Mouse (Mus musculus) stomach, embryonic 14.5 days (tissue): ENCODE measurements around the gene Pknox1. TPM values are rescaled to one million over a fixed set of nuclear protein-coding genes. Genes with fewer than 3 reads are reported as not detected.

Experiments
- ATAC-seq: fragments of 200-750 bp; cut with Nextera tagmentation; 2 replicates; pipeline ENCODE4 v1.8.0; 2017; ENCODE audit warnings: low read depth, moderate TSS enrichment; ENCODE audit not compliant: insufficient number of reproducible peaks, insufficient read depth, low FRiP score
- H3K27ac ChIP-seq: fragments of 300-500 bp; sonication (generic); 2 replicates; pipeline ENCODE4 v1.5.1; 2014; ENCODE audit warnings: mild to moderate bottlenecking, low read length, moderate library complexity, mixed read lengths
- H3K27me3 ChIP-seq: fragments of 300-500 bp; sonication (generic); 2 replicates; pipeline ENCODE4 v1.6.1; 2014; ENCODE audit warnings: low read length, control low read depth, mixed read lengths; ENCODE audit not compliant: control insufficient read depth, insufficient read depth
- H3K36me3 ChIP-seq: fragments of 300-500 bp; sonication (generic); 2 replicates; pipeline ENCODE4 v1.6.1; 2014; ENCODE audit warnings: mild to moderate bottlenecking, control low read depth, low read length, moderate library complexity, mixed read lengths; ENCODE audit not compliant: control insufficient read depth, insufficient read depth
- H3K4me1 ChIP-seq: fragments of 300-500 bp; sonication (generic); 2 replicates; pipeline ENCODE4 v1.6.1; 2014; ENCODE audit warnings: low read length, control low read depth, mixed read lengths; ENCODE audit not compliant: control insufficient read depth, insufficient read depth
- H3K4me2 ChIP-seq: fragments of 300-500 bp; sonication (generic); replicated peaks from 2 replicates; pipeline ENCODE4 v1.6.1; 2014; ENCODE audit warnings: low read depth, low read length, control low read depth
- H3K4me3 ChIP-seq: fragments of 300-500 bp; sonication (generic); 2 replicates; pipeline ENCODE4 v1.5.1; 2014; ENCODE audit warnings: low read depth, low read length, control low read depth
- H3K9ac ChIP-seq: fragments of 300-500 bp; sonication (generic); replicated peaks from 2 replicates; pipeline ENCODE4 v1.6.1; 2014; ENCODE audit warnings: low read depth, mild to moderate bottlenecking, control low read depth, low read length, moderate library complexity, mixed read lengths
- H3K9me3 ChIP-seq: fragments of 300-500 bp; sonication (generic); 2 replicates; pipeline ENCODE4 v1.6.1; 2016; ENCODE audit warnings: low read depth, low read length, control low read depth; ENCODE audit not compliant: control insufficient read depth
- WGBS: fragments of 180-500 bp; shearing (Covaris S2); extraction: QIAGEN DNeasy Blood & Tissue Kit; methylation state at CpG from one replicate; pipeline ENCODE4 v1.1.7; 2014; 5-methylcytosine and 5-hydroxymethylcytosine counted together
- polyA plus RNA-seq: library from polyadenylated mRNA; unstranded; fragments of >200 nt; fragmentation: Nextera tagmentation; extraction: Ambion mirVana; gene quantifications from 2 replicates; pipeline ENCODE4 v1.2.1, GENCODE M21; 2014

Gene Pknox1
- polyA plus RNA-seq, 1 experiment from 2014 or later = 45.1 TPM

DNA sequence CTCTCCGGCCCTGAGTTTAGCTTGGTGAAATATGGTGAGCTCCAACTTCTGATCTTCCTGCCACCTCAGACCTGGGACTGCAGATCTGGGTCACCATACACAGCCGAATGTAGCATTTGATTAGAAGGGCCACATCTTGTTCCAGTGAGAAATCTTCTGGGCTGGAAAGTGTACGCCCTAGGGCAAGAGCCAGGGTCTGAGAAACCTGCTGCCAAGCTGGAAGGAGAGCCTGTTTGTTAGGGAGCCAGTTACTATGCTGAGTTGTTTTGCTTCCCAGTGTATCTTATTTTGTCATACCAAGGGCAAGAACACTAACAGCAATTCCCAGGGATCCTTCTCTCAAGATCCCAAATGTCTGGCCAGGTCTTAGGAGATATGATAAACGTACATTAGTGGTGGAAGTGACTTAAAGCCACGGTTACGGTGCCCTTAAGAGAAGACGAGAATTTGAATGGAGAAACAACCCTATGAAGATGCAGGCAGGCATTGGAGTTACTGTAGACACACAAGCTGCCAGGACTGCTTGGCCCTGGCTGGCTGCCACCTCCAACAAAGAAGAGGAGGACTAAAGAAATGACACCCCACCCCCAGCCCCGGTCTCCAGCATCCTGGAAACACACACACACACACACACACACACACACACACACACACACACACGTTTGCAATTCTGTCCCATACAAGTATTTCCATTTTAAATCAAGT, 73.5 kb downstream of the Pknox1 start:
- WGBS = 65% methylated on average over 9 of the region's 9 CpGs
- H3K4me2 ChIP-seq = no peak overlapping the region; the same call in 1 of the 2 replicates
- H3K9me3 ChIP-seq = no peaks in the 10 kb centered on the region
- no peaks in the 10 kb centered on the region; the same call in 1 of the 2 replicates for H3K27me3 ChIP-seq
- no peak overlapping the region for H3K27ac ChIP-seq
- H3K36me3 ChIP-seq = no peaks in the 10 kb centered on the region
- H3K4me1 ChIP-seq = peaks cover 5% of the 10 kb centered on the region
- peak overlapping the region; percentile 21; the same call in 1 of the 2 replicates for H3K9ac ChIP-seq
- ATAC-seq = no peak
- H3K4me3 ChIP-seq = no peak overlapping the region

DNA sequence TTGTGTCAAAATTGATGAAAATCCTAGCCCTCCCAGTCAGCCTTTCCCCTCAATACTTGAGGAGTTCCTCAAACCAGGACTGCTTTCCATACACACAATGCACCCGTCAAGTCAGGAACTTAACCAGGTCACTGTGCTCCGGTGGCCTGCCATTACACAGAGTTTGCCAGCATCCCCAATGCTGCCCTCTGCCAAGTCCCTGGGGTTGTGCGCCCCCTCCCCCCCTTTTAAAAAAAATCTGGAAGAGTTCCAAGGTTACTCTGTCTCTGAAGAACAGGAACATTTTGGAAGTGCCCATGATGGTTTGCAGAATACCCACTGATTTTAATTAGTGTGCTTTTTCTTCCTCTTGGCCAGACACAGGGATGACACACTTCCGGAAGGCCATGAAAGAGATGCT, 75.1 kb downstream of the Pknox1 start:
- ATAC-seq = no peak
- no peak overlapping the region for H3K4me2 ChIP-seq
- no peak overlapping the region for H3K4me3 ChIP-seq
- H3K27ac ChIP-seq = no peak overlapping the region
- H3K9ac ChIP-seq = no peak overlapping the region
- 64% methylated on average over 4 of the region's 4 CpGs for WGBS
- no peaks in the 10 kb centered on the region; the same call in 1 of the 2 replicates for H3K27me3 ChIP-seq
- no peaks in the 10 kb centered on the region for H3K9me3 ChIP-seq
- no peaks in the 10 kb centered on the region for H3K36me3 ChIP-seq
- H3K4me1 ChIP-seq = peaks cover 5% of the 10 kb centered on the region

DNA sequence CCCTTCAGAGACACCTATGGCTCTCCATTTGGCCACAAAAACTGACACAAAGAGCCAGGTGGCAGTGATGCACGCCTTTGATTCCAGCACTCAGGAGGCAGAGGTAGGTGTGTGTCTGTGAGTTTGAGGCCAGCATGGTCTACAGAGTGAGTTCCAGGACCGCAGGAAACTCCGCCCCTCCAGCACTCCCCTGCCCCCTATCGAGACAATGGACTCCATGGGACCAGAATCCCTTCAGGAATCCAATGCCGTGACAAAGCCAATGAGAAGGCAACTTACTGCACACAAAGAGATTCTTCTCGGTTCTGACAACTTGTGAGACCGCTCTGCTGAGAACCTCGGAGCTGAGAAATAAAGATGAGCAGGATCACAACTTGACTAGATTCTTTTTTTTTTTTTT, 77.8 kb downstream of the Pknox1 start:
- no peak overlapping the region for H3K4me2 ChIP-seq
- H3K9ac ChIP-seq = no peak overlapping the region
- no peaks in the 10 kb centered on the region; the same call in 1 of the 2 replicates for H3K9me3 ChIP-seq
- H3K27ac ChIP-seq = no peak overlapping the region
- no peaks in the 10 kb centered on the region for H3K4me1 ChIP-seq
- no peak for ATAC-seq
- H3K4me3 ChIP-seq = no peak overlapping the region
- H3K36me3 ChIP-seq = peaks cover 11% of the 10 kb centered on the region
- H3K27me3 ChIP-seq = no peaks in the 10 kb centered on the region
- 46% methylated on average over 8 of the region's 8 CpGs for WGBS

DNA sequence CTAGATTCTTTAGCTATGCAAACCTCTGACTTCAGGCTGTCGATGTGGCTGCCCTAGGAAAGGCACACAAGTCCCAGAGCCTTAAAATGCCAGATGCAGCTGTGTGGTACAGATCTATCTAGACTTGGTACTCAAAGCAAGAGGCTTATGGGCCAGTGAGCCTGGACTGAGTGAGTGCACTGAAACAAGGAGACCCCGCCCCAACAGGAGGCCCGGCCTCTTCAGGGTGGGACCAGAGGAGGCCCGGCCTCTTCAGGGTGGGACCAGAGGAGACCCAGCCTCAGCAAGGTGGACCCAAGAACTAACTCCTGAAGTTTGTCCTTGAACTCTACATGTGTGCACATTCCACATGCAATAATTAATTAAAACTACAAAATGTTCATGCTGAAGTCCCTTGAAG, 78.4 kb downstream of the Pknox1 start:
- Histone ChIP-seq H3K36me3 (peaks cover 17% of the 10 kb centered on the region), H3K9ac (no peak overlapping the region), H3K4me2 (no peak overlapping the region), H3K4me1 (no peaks in the 10 kb centered on the region), H3K4me3 (no peak overlapping the region), H3K9me3 (no peaks in the 10 kb centered on the region; the same call in 1 of the 2 replicates), H3K27me3 (no peaks in the 10 kb centered on the region), H3K27ac (no peak overlapping the region)
- ATAC-seq = no peak
- WGBS = 74% methylated on average over 4 of the region's 4 CpGs

DNA sequence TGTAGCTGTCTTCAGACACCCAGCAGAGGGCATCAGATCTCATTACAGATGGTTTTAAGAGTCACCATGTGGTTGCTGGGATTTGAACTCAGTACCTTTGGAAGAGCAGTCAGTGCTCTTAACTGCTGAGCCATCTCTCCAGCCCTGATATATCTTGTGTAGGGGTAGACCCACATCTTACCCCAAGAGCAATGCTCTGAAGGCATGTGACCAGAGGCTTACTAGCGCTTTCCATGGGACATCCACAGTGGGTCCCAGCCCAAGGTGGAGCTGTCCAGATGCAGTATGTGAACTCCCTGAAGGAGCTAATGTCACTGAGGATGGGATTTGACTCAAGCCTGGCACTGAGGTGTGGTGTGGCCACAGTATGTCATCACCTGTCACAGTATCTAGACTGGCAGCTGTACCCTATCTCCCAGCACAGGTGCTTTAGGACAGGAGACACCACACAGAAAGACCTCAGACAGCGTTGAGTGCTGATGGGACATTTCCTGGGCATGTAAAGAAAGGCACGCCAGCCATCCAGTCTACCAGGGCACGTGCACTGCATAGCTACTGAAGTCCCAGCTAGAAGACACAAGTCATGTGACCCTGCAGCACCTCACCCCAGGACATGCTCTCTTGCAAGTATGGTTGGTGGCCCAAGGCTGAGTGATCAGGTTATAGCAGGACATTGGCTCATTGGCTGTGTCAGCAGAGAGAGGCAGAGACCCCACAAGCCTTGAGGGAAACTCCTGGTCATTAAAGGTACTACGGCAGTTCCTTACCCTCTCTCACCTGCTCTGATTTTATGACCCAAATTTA, 81.9 kb downstream of the Pknox1 start:
- no peak overlapping the region for H3K9ac ChIP-seq
- H3K4me1 ChIP-seq = no peaks in the 10 kb centered on the region
- no peaks in the 10 kb centered on the region for H3K27me3 ChIP-seq
- no peak overlapping the region for H3K4me3 ChIP-seq
- no peak overlapping the region for H3K4me2 ChIP-seq
- H3K27ac ChIP-seq = no peak overlapping the region
- peak; percentile 37; the same call in 1 of the 2 replicates for ATAC-seq
- no peaks in the 10 kb centered on the region; the same call in 1 of the 2 replicates for H3K9me3 ChIP-seq
- WGBS = 93% methylated on average over 5 of the region's 5 CpGs
- peaks cover 50% of the 10 kb centered on the region for H3K36me3 ChIP-seq

DNA sequence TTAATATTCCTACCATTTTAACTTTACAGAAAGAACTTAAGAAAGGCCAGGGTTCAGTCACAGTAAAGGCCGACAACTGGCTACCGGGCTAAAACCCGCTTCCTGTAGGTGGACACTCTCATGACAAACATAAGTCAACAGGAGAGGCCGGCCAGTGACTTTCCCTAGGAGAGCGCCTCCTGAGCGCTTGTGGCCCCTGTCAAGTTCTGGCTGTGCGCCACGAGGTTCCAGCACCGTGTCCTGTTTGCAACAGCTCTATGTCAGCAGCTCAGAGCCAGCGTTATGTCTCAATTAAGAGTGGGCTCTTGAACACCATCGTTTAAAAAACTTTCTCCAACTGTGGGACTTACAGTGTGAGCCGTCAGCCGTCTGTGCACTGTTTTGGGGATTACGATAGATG, 87.6 kb downstream of the Pknox1 start:
- Histone ChIP-seq H3K9ac (no peak overlapping the region), H3K4me1 (peaks cover 11% of the 10 kb centered on the region; the same call in 1 of the 2 replicates), H3K4me3 (no peak overlapping the region), H3K9me3 (no peaks in the 10 kb centered on the region), H3K27me3 (no peaks in the 10 kb centered on the region), H3K36me3 (peaks cover 84% of the 10 kb centered on the region), H3K4me2 (no peak overlapping the region), H3K27ac (no peak overlapping the region)
- 84% methylated on average over 14 of the region's 14 CpGs for WGBS
- no peak for ATAC-seq

DNA sequence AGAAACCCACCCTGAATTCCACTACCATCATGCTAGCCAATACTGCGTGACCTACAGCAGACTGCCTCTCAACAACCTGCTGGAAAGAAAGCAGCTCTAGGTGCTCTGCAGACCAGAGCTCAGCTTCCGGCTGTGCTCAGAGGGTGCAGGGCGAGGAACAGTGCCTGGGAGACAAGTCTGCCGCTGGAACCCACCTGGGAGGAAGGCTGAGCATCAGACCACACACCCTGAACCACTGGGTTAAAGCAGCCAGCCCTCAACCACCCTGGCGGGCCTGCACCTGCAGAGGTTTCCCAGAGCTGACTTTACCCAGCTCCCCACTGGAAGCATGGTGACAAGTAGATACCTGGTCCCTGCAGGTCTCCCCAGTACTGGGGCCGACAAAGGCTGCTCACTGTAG, 88.7 kb downstream of the Pknox1 start:
- no peak overlapping the region for H3K4me3 ChIP-seq
- H3K27me3 ChIP-seq = no peaks in the 10 kb centered on the region
- peaks cover 74% of the 10 kb centered on the region for H3K36me3 ChIP-seq
- ATAC-seq = no peak
- peaks cover 16% of the 10 kb centered on the region; the same call in 1 of the 2 replicates for H3K4me1 ChIP-seq
- H3K9me3 ChIP-seq = no peaks in the 10 kb centered on the region
- H3K9ac ChIP-seq = no peak overlapping the region
- H3K27ac ChIP-seq = no peak overlapping the region
- WGBS = 69% methylated on average over 6 of the region's 6 CpGs
- H3K4me2 ChIP-seq = no peak overlapping the region

DNA sequence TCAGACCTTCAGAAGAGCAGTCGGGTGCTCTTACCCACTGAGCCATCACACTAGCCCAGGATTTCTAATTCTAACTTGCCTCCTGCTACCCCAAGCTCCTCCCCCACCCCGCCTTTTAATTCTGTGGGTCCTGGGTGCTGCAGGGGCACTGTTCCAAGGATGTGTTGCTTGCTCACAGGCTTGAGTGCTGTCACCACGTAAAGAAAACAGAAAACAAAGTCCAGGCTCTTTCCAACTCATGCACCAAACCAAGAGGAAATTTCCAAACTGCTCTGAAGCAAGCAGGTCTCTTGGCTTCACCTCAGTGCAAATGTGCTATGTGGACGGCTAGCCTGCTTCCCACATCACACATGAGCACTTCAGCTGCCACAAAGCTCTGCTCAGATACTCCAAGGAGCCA, 90.8 kb downstream of the Pknox1 start:
- peaks cover 55% of the 10 kb centered on the region for H3K36me3 ChIP-seq

More for the DNA sequence above, 90.8 kb downstream of the Pknox1 start:
- H3K4me3 ChIP-seq = no peak overlapping the region
- WGBS = 70% methylated on average over 4 of the region's 4 CpGs
- H3K4me2 ChIP-seq = no peak overlapping the region
- H3K9ac ChIP-seq = no peak overlapping the region
- no peaks in the 10 kb centered on the region for H3K27me3 ChIP-seq
- no peak for ATAC-seq
- H3K27ac ChIP-seq = no peak overlapping the region
- H3K4me1 ChIP-seq = peaks cover 16% of the 10 kb centered on the region; the same call in 1 of the 2 replicates
- no peaks in the 10 kb centered on the region for H3K9me3 ChIP-seq
